Mouse (Mus musculus) lung, embryonic 15.5 days (tissue): ENCODE data around the gene Rbks. TPM values are rescaled to one million over a fixed set of nuclear protein-coding genes. Genes with fewer than 3 reads are reported as not detected.

Experiments
- ATAC-seq: fragments of 200-750 bp; cut with Nextera tagmentation; 2 replicates; pipeline ENCODE4 v1.8.0; 2017; ENCODE audit warnings: moderate number of reproducible peaks, borderline replicate concordance; ENCODE audit not compliant: low FRiP score, low TSS enrichment; ENCODE audit errors: extremely low read depth
- H3K27ac ChIP-seq: fragments of 300-500 bp; sonication (generic); 2 replicates; pipeline ENCODE4 v1.5.1; 2015; ENCODE audit warnings: moderate library complexity, mild to moderate bottlenecking, inconsistent platforms
- H3K27me3 ChIP-seq: fragments of 300-500 bp; sonication (generic); 2 replicates; pipeline ENCODE4 v1.6.1; 2015; ENCODE audit warnings: inconsistent platforms
- H3K36me3 ChIP-seq: fragments of 300-500 bp; sonication (generic); 2 replicates; pipeline ENCODE4 v1.6.1; 2015; ENCODE audit warnings: inconsistent platforms
- H3K4me1 ChIP-seq: fragments of 300-500 bp; sonication (generic); 2 replicates; pipeline ENCODE4 v1.6.1; 2015; ENCODE audit warnings: inconsistent platforms
- H3K4me2 ChIP-seq: fragments of 300-500 bp; sonication (generic); 2 replicates; pipeline ENCODE4 v1.6.1; 2015; ENCODE audit warnings: inconsistent platforms, mild to moderate bottlenecking, moderate library complexity
- H3K4me3 ChIP-seq: fragments of 300-500 bp; sonication (generic); 2 replicates; pipeline ENCODE4 v1.5.1; 2015; ENCODE audit warnings: mild to moderate bottlenecking, inconsistent platforms
- H3K9ac ChIP-seq: fragments of 300-500 bp; sonication (generic); 2 replicates; pipeline ENCODE4 v1.6.1; 2015; ENCODE audit warnings: inconsistent platforms
- H3K9me3 ChIP-seq: fragments of 300-500 bp; sonication (generic); 2 replicates; pipeline ENCODE4 v1.6.1; 2016; ENCODE audit warnings: inconsistent platforms
- WGBS: fragments of 180-500 bp; shearing (Covaris S2); methylation state at CpG from one replicate; pipeline ENCODE4 v1.1.7; 2015; 5-methylcytosine and 5-hydroxymethylcytosine counted together
- polyA plus RNA-seq: library from polyadenylated mRNA; unstranded; fragments of >200 nt; fragmentation: Nextera tagmentation; extraction: Ambion mirVana; gene quantifications from 2 replicates; pipeline ENCODE4 v1.2.1, GENCODE M21; 2015

Rbks gene
- 3.0 and 3.7 TPM in 2 replicates for polyA plus RNA-seq

- WGBS, result 6% methylated on average over 18 of the region's 18 CpGs
- Histone ChIP-seq H3K4me2 (peak within 1 kb of the TSS; percentile 65), H3K4me3 (peak within 1 kb of the TSS; percentile 72), H3K27me3 (no peaks in the 10 kb centered on the region), H3K9ac (peak within 1 kb of the TSS; percentile 83), H3K4me1 (peaks cover 11% of the 10 kb centered on the region; the same call in 1 of the 2 replicates), H3K36me3 (no peaks in the 10 kb centered on the region), H3K9me3 (no peaks in the 10 kb centered on the region), H3K27ac (peak within 1 kb of the TSS; percentile 89)
- ATAC-seq, result peak; percentile 58; the same call in 1 of the 2 replicates
Observed at GRCm38 (mm10) chr5:31696971-31697643, at the start of gene Rbks. Rbks (minus strand) TSS chr5:31697627.

GRCm38 (mm10) chr5:31742521-31743031 is 45.1 kb upstream of the Rbks start:
- 0 out of 2 replicates have a peak, but pooled peaks cover 3% of the 10 kb centered on the region for H3K4me1 ChIP-seq
- H3K4me2 ChIP-seq, result no peak overlapping the region
- H3K27ac ChIP-seq, result no peak overlapping the region
- H3K9ac ChIP-seq, result no peak overlapping the region
- no peak for ATAC-seq
- no peaks in the 10 kb centered on the region for H3K9me3 ChIP-seq
- no peaks in the 10 kb centered on the region for H3K36me3 ChIP-seq
- H3K27me3 ChIP-seq, result no peaks in the 10 kb centered on the region
- H3K4me3 ChIP-seq, result no peak overlapping the region
- WGBS, result 53% methylated on average over 4 of the region's 4 CpGs

GRCm38 (mm10) chr5:31741931-31742330 is 44.5 kb upstream of the Rbks start:
- no peaks in the 10 kb centered on the region for H3K9me3 ChIP-seq
- no peaks in the 10 kb centered on the region for H3K27me3 ChIP-seq
- 94% methylated on average over 1 of the region's 1 CpGs for WGBS
- H3K4me3 ChIP-seq, result no peak overlapping the region
- 0 out of 2 replicates have a peak, but pooled peaks cover 3% of the 10 kb centered on the region for H3K4me1 ChIP-seq
- H3K27ac ChIP-seq, result no peak overlapping the region
- no peak for ATAC-seq
- no peak overlapping the region for H3K4me2 ChIP-seq
- H3K36me3 ChIP-seq, result no peaks in the 10 kb centered on the region
- H3K9ac ChIP-seq, result no peak overlapping the region

- no peaks in the 10 kb centered on the region for H3K9me3 ChIP-seq
- no peaks in the 10 kb centered on the region for H3K4me1 ChIP-seq
- no peak overlapping the region for H3K4me2 ChIP-seq
- H3K27ac ChIP-seq, result no peak overlapping the region
- no peaks in the 10 kb centered on the region for H3K36me3 ChIP-seq
- no peaks in the 10 kb centered on the region for H3K27me3 ChIP-seq
- H3K4me3 ChIP-seq, result no peak overlapping the region
- H3K9ac ChIP-seq, result no peak overlapping the region
- 19% methylated on average over 3 of the region's 3 CpGs for WGBS
- no peak for ATAC-seq
Observed at GRCm38 (mm10) chr5:31732644-31733338, 35.4 kb upstream of the Rbks start.

- no peak for ATAC-seq
- no peak overlapping the region for H3K4me2 ChIP-seq
- no peak overlapping the region for H3K27ac ChIP-seq
- no peak overlapping the region for H3K4me3 ChIP-seq
- 73% methylated on average over 5 of the region's 5 CpGs for WGBS
- no peaks in the 10 kb centered on the region for H3K4me1 ChIP-seq
- H3K36me3 ChIP-seq, result no peaks in the 10 kb centered on the region
- no peaks in the 10 kb centered on the region for H3K9me3 ChIP-seq
- no peak overlapping the region for H3K9ac ChIP-seq
- H3K27me3 ChIP-seq, result no peaks in the 10 kb centered on the region
Observed at GRCm38 (mm10) chr5:31727456-31727855, 30.0 kb upstream of the Rbks start.

GRCm38 (mm10) chr5:31725885-31726284 is 28.5 kb upstream of the Rbks start:
- no peak for ATAC-seq
- Histone ChIP-seq H3K4me1 (no peaks in the 10 kb centered on the region), H3K36me3 (no peaks in the 10 kb centered on the region), H3K4me2 (no peak overlapping the region), H3K9me3 (no peaks in the 10 kb centered on the region), H3K9ac (no peak overlapping the region), H3K4me3 (no peak overlapping the region), H3K27ac (no peak overlapping the region), H3K27me3 (no peaks in the 10 kb centered on the region)
- 84% methylated on average over 2 of the region's 2 CpGs for WGBS

- WGBS, result 60% methylated on average over 6 of the region's 6 CpGs
- H3K4me2 ChIP-seq, result no peak overlapping the region
- H3K9ac ChIP-seq, result no peak overlapping the region
- no peaks in the 10 kb centered on the region for H3K27me3 ChIP-seq
- no peaks in the 10 kb centered on the region for H3K9me3 ChIP-seq
- no peak for ATAC-seq
- no peak overlapping the region for H3K4me3 ChIP-seq
- no peaks in the 10 kb centered on the region for H3K4me1 ChIP-seq
- no peaks in the 10 kb centered on the region for H3K36me3 ChIP-seq
- H3K27ac ChIP-seq, result no peak overlapping the region
Observed at GRCm38 (mm10) chr5:31724519-31724918, 27.1 kb upstream of the Rbks start.

- no peaks in the 10 kb centered on the region for H3K9me3 ChIP-seq
- 29% methylated on average over 4 of the region's 4 CpGs for WGBS
- peaks cover 8% of the 10 kb centered on the region for H3K4me1 ChIP-seq
- no peak overlapping the region for H3K9ac ChIP-seq
- H3K27ac ChIP-seq, result peak overlapping the region; percentile 69
- H3K4me2 ChIP-seq, result no peak overlapping the region
- H3K4me3 ChIP-seq, result no peak overlapping the region
- ATAC-seq, result no peak
- no peaks in the 10 kb centered on the region for H3K36me3 ChIP-seq
- no peaks in the 10 kb centered on the region for H3K27me3 ChIP-seq
Observed at GRCm38 (mm10) chr5:31715486-31716150, 18.2 kb upstream of the Rbks start.

GRCm38 (mm10) chr5:31713841-31714264 is 16.4 kb upstream of the Rbks start:
- no peak overlapping the region for H3K4me2 ChIP-seq
- H3K27ac ChIP-seq, result peak overlapping the region; percentile 87
- H3K4me3 ChIP-seq, result no peak overlapping the region
- WGBS, result 52% methylated on average over 5 of the region's 5 CpGs
- H3K27me3 ChIP-seq, result no peaks in the 10 kb centered on the region
- H3K36me3 ChIP-seq, result no peaks in the 10 kb centered on the region
- no peaks in the 10 kb centered on the region for H3K9me3 ChIP-seq
- no peak for ATAC-seq
- peaks cover 8% of the 10 kb centered on the region for H3K4me1 ChIP-seq
- H3K9ac ChIP-seq, result no peak overlapping the region

- peaks cover 8% of the 10 kb centered on the region for H3K4me1 ChIP-seq
- H3K4me3 ChIP-seq, result no peak overlapping the region
- 59% methylated on average over 2 of the region's 2 CpGs for WGBS
- ATAC-seq, result peak; percentile 57; the same call in 1 of the 2 replicates
- H3K9ac ChIP-seq, result no peak overlapping the region
- H3K36me3 ChIP-seq, result no peaks in the 10 kb centered on the region
- H3K9me3 ChIP-seq, result no peaks in the 10 kb centered on the region
- no peak overlapping the region for H3K4me2 ChIP-seq
- H3K27ac ChIP-seq, result peak overlapping the region; percentile 87
- no peaks in the 10 kb centered on the region for H3K27me3 ChIP-seq
Observed at GRCm38 (mm10) chr5:31713280-31713711, 15.9 kb upstream of the Rbks start.

- no peak overlapping the region for H3K9ac ChIP-seq
- no peak overlapping the region for H3K4me2 ChIP-seq
- H3K4me3 ChIP-seq, result no peak overlapping the region
- no peaks in the 10 kb centered on the region for H3K4me1 ChIP-seq
- H3K27ac ChIP-seq, result no peak overlapping the region
- no peaks in the 10 kb centered on the region for H3K9me3 ChIP-seq
- H3K27me3 ChIP-seq, result no peaks in the 10 kb centered on the region
- WGBS, result 67% methylated on average over 1 of the region's 1 CpGs
- no peaks in the 10 kb centered on the region for H3K36me3 ChIP-seq
- ATAC-seq, result no peak
Observed at GRCm38 (mm10) chr5:31709389-31709788, 12.0 kb upstream of the Rbks start.
